Mouse (Mus musculus) kidney, adult 11 months (tissue): Measurements from ENCODE around the gene Cc2d2a.

Experiments used
- DNase-seq: peaks from one replicate; pipeline ENCODE4 v3.0.0; 2022

Cc2d2a gene

GRCm38 (mm10) chr5:43728375-43729165 lies 66.4 kb downstream of the Cc2d2a start:
- no peak for DNase-seq

- DNase-seq = no peak
Measured at GRCm38 (mm10) chr5:43732381-43732780, 70.2 kb downstream of the Cc2d2a start.

- no peak for DNase-seq
Measured at GRCm38 (mm10) chr5:43744187-43744586, 82.0 kb downstream of the Cc2d2a start.

- DNase-seq = peak; percentile 4
Measured at GRCm38 (mm10) chr5:43745156-43745555, 83.0 kb downstream of the Cc2d2a start.

- no peak for DNase-seq
Measured at GRCm38 (mm10) chr5:43748039-43748438, 85.9 kb downstream of the Cc2d2a start.

GRCm38 (mm10) chr5:43749092-43749491 lies 86.9 kb downstream of the Cc2d2a start:
- DNase-seq = no peak

- no peak for DNase-seq
Measured at GRCm38 (mm10) chr5:43770618-43771354, 108.6 kb downstream of the Cc2d2a start.

- DNase-seq = no peak
Measured at GRCm38 (mm10) chr5:43771555-43771954, 109.4 kb downstream of the Cc2d2a start.

GRCm38 (mm10) chr5:43776407-43776806 lies 114.3 kb downstream of the Cc2d2a start:
- no peak for DNase-seq

GRCm38 (mm10) chr5:43776993-43777392 lies 114.8 kb downstream of the Cc2d2a start:
- DNase-seq = no peak

GRCm38 (mm10) chr5:43778583-43778982 lies 116.4 kb downstream of the Cc2d2a start:
- DNase-seq = no peak

GRCm38 (mm10) chr5:43781423-43781976 lies 119.4 kb downstream of the Cc2d2a start:
- DNase-seq = no peak

GRCm38 (mm10) chr5:43781977-43782930 lies 120.1 kb downstream of the Cc2d2a start:
- peak; percentile 78 for DNase-seq

GRCm38 (mm10) chr5:43783996-43784395 lies 121.8 kb downstream of the Cc2d2a start:
- DNase-seq = no peak

GRCm38 (mm10) chr5:43786607-43787006 lies 124.5 kb downstream of the Cc2d2a start:
- DNase-seq = no peak

GRCm38 (mm10) chr5:43787976-43788752 lies 126.0 kb downstream of the Cc2d2a start:
- DNase-seq = no peak
